ENCODE assay signal across 8 mouse cellular contexts in genomic region chr9:51007726-51008067, GRCm38 (mm10). TPM values are rescaled to one million over a fixed set of nuclear protein-coding genes. Genes with fewer than 3 reads are reported as not detected.
A peak's percentile ranks its signal among the peaks of the same experiment; 100 is the strongest.
DNase-seq lines count a peak whose midpoint lies in the region; ATAC-seq and TF ChIP-seq lines count a peak whose summit lies in the region.

No protein-coding gene starts in this region.

- TF ChIP-seq CTCF in E14TG2a.4 (conservative IDR thresholded peaks at IDR 0.05; ENCODE audit: low read length) = no peak
- TF ChIP-seq CTCF in liver, postnatal 0 days (IDR thresholded peaks at IDR 0.05; ENCODE audit: low read depth) = no peak

- no peaks in the 10 kb centered on the region for H3K36me3 ChIP-seq in heart, embryonic 14.5 days (ENCODE audit: control insufficient read depth, insufficient read depth, low read length)
- H3K36me3 ChIP-seq in E14TG2a.4 (ENCODE audit: insufficient read depth, low read length) = no peaks in the 10 kb centered on the region
- H3K36me3 ChIP-seq in forebrain, embryonic 15.5 days = no peaks in the 10 kb centered on the region
- H3K36me3 ChIP-seq in liver, postnatal 0 days (replicated peaks; ENCODE audit: insufficient read depth, low read length) = no peaks in the 10 kb centered on the region

- H3K27ac ChIP-seq in heart, embryonic 14.5 days (replicated peaks in 1 of 2; ENCODE audit: control insufficient read depth in 1 of 2, insufficient read depth in 1 of 2, low read depth in 2 of 2, low read length in 2 of 2) = peak overlapping the region in 1 of 2 experiments; percentile 95; a peak in 1 of 4 replicates
- peak overlapping the region; percentile 83; the same call in 1 of the 2 replicates for H3K27ac ChIP-seq in forebrain, embryonic 15.5 days (replicated peaks)
- peak overlapping the region; percentile 96 for H3K27ac ChIP-seq in liver, postnatal 0 days (ENCODE audit: low read depth)

- TF ChIP-seq EP300 in liver, postnatal 0 days (IDR thresholded peaks at IDR 0.05; ENCODE audit: low read depth) = no peak

- H3K9ac ChIP-seq in heart, embryonic 14.5 days (ENCODE audit: low read length) = peak overlapping the region; percentile 96
- H3K9ac ChIP-seq in forebrain, embryonic 15.5 days (replicated peaks) = peak overlapping the region; percentile 80
- H3K9ac ChIP-seq in liver, postnatal 0 days (replicated peaks) = peak overlapping the region; percentile 92

- H3K27me3 ChIP-seq in heart, embryonic 14.5 days (ENCODE audit: control insufficient read depth, insufficient read depth, low read length) = no peaks in the 10 kb centered on the region
- H3K27me3 ChIP-seq in E14TG2a.4 (ENCODE audit: insufficient read depth, low read length) = peaks cover 16% of the 10 kb centered on the region
- no peaks in the 10 kb centered on the region for H3K27me3 ChIP-seq in forebrain, embryonic 15.5 days
- no peaks in the 10 kb centered on the region for H3K27me3 ChIP-seq in liver, postnatal 0 days (ENCODE audit: insufficient read depth, low read length)

- no peak for ATAC-seq in heart, embryonic 14.5 days (ENCODE audit: insufficient number of reproducible peaks, insufficient read depth, low FRiP score, low read depth)
- ATAC-seq in forebrain, embryonic 15.5 days (replicated peaks) = no peak
- ATAC-seq in liver, postnatal 0 days = no peak

- H3K9me3 ChIP-seq in heart, embryonic 14.5 days (ENCODE audit: control insufficient read depth, low read length) = no peaks in the 10 kb centered on the region
- no peaks in the 10 kb centered on the region for H3K9me3 ChIP-seq in E14TG2a.4 (ENCODE audit: low read length)
- H3K9me3 ChIP-seq in forebrain, embryonic 15.5 days = no peaks in the 10 kb centered on the region
- H3K9me3 ChIP-seq in liver, postnatal 0 days (ENCODE audit: low read length) = no peaks in the 10 kb centered on the region

- peaks cover 5 to 15% of the 10 kb centered on the region in 2 experiments; a peak in 2 of 4 replicates for H3K4me1 ChIP-seq in heart, embryonic 14.5 days (ENCODE audit: control insufficient read depth in 2 of 2, insufficient read depth in 2 of 2, low read length in 2 of 2)
- H3K4me1 ChIP-seq in E14TG2a.4 (replicated peaks; ENCODE audit: low read depth, low read length) = peaks cover 14% of the 10 kb centered on the region
- peaks cover 21% of the 10 kb centered on the region for H3K4me1 ChIP-seq in forebrain, embryonic 15.5 days
- 0 out of 2 replicates have a peak, but pooled peaks cover 4% of the 10 kb centered on the region for H3K4me1 ChIP-seq in liver, postnatal 0 days (ENCODE audit: insufficient read depth)

- H3K4me3 ChIP-seq in heart, embryonic 14.5 days (ENCODE audit: control insufficient read depth in 1 of 2, insufficient read depth in 1 of 2, low read depth in 1 of 2, low read length in 2 of 2) = peak overlapping the region; percentile 93 to 98
- H3K4me3 ChIP-seq in E14TG2a.4 (replicated peaks; ENCODE audit: low read length) = peak overlapping the region; percentile 95
- peak overlapping the region; percentile 94 for H3K4me3 ChIP-seq in forebrain, embryonic 15.5 days
- H3K4me3 ChIP-seq in liver, postnatal 0 days (ENCODE audit: low read depth, low read length) = peak overlapping the region; percentile 88

- DNase-seq in heart, postnatal 4 days = no peak
- no peak for DNase-seq in liver, postnatal 0 days
- no peak for DNase-seq in layer of hippocampus, adult 9-10 months (ENCODE audit: low spot score)
- no peak for DNase-seq in gastrocnemius, postnatal 4 days (ENCODE audit: low spot score in 2 of 2)
- DNase-seq in layer of hippocampus, adult 18-20 months (ENCODE audit: low spot score in 2 of 2) = no peak

- WGBS in heart, embryonic 14.5 days = 15% methylated on average over 10 of the region's 10 CpGs
- WGBS in forebrain, embryonic 15.5 days = 10% methylated on average over 10 of the region's 10 CpGs
- 11% methylated on average over 10 of the region's 10 CpGs for WGBS in liver, postnatal 0 days (ENCODE audit: insufficient replicate concordance)

- H3K4me2 ChIP-seq in heart, embryonic 14.5 days (ENCODE audit: low read length) = peak overlapping the region; percentile 85
- H3K4me2 ChIP-seq in forebrain, embryonic 15.5 days (replicated peaks) = peak overlapping the region; percentile 79
- H3K4me2 ChIP-seq in liver, postnatal 0 days (ENCODE audit: low read depth, low read length) = peak overlapping the region; percentile 95

RNA-seq across cellular contexts. Expression of gene Sik2, which starts 1.2 kb away (rescaled TPM):
- polyA plus RNA-seq in heart, embryonic 14.5 days (2014; fragmentation: Nextera tagmentation; extraction: Ambion mirVana) = 13.4 and 15.6 TPM in 2 replicates
- total RNA-seq in heart, postnatal 4 days (2021) = 10 to 100 TPM; 30.8 to 30.9 TPM
- polyA plus RNA-seq in forebrain, embryonic 15.5 days (2015; fragmentation: Nextera tagmentation; extraction: Ambion mirVana) = 19.5 and 21.2 TPM in 2 replicates
- polyA plus RNA-seq in liver, postnatal 0 days (2015; fragmentation: Nextera tagmentation; extraction: Ambion mirVana) = 4.0 and 5.3 TPM in 2 replicates
- total RNA-seq in gastrocnemius, postnatal 4 days (2021) = 10 to 100 TPM; 24.8 to 25.5 TPM
- 10 to 100 TPM; 42.6 to 48.2 TPM for total RNA-seq in layer of hippocampus, adult 18-20 months (2021)

RNA-seq across cellular contexts. Expression of gene Btg4, which starts 53.0 kb away (rescaled TPM):
- not detected in 2 replicates for polyA plus RNA-seq in heart, embryonic 14.5 days (2014; fragmentation: Nextera tagmentation; extraction: Ambion mirVana)
- not detected for total RNA-seq in heart, postnatal 4 days (2021)
- polyA plus RNA-seq in forebrain, embryonic 15.5 days (2015; fragmentation: Nextera tagmentation; extraction: Ambion mirVana) = not detected in 2 replicates
- not detected in 2 replicates for polyA plus RNA-seq in liver, postnatal 0 days (2015; fragmentation: Nextera tagmentation; extraction: Ambion mirVana)
- not detected for total RNA-seq in gastrocnemius, postnatal 4 days (2021)
- not detected for total RNA-seq in layer of hippocampus, adult 18-20 months (2021)
